In genomic region chr7:95829889-95830288, GRCm38 (mm10) we compare ENCODE assay signal across 21 mouse cellular contexts.
DNase-seq lines count a peak whose midpoint lies in the region; ATAC-seq and TF ChIP-seq lines count a peak whose summit lies in the region.
"Had no signal": no experiment of that assay in that cellular context is flagged by ENCODE, and none has a peak within 500 bp of the region (broad histone marks: within the 10 kb centered on the region; RNA-seq: fewer than 3 reads in every experiment).

No protein-coding gene starts in this region.

- no peaks in the 10 kb centered on the region for H3K27me3 ChIP-seq in C2C12 (ENCODE audit: control insufficient read depth, insufficient read depth, insufficient read length)
- no peaks in the 10 kb centered on the region for H3K27me3 ChIP-seq in intestine, embryonic 16.5 days (replicated peaks; ENCODE audit: control insufficient read depth, insufficient read depth, low read length)
- no peaks in the 10 kb centered on the region for H3K27me3 ChIP-seq in myocyte (ENCODE audit: control insufficient read depth, insufficient read depth, insufficient read length)
- H3K27me3 ChIP-seq in heart, embryonic 11.5 days (ENCODE audit: control insufficient read depth, insufficient read depth, low read length) = no peaks in the 10 kb centered on the region
- H3K27me3 ChIP-seq: heart, embryonic 13.5 days; hindbrain, embryonic 12.5 days; hindbrain, embryonic 15.5 days had no signal

- no peak overlapping the region for H3K4me2 ChIP-seq in intestine, embryonic 16.5 days (ENCODE audit: low read depth, low read length)
- H3K4me2 ChIP-seq in myocyte (ENCODE audit: low read depth) = no peak overlapping the region
- no peak overlapping the region for H3K4me2 ChIP-seq in heart, embryonic 11.5 days
- H3K4me2 ChIP-seq: heart, embryonic 13.5 days; hindbrain, embryonic 12.5 days; hindbrain, embryonic 15.5 days had no signal

- H3K79me2 ChIP-seq in C2C12 (ENCODE audit: control insufficient read depth, insufficient read depth) (no peaks in the 10 kb centered on the region), myocyte (ENCODE audit: control insufficient read depth, insufficient read depth) (no peaks in the 10 kb centered on the region)

- peak; percentile 75 for DNase-seq in fat pad, adult 2 months (ENCODE audit: extremely low read depth, low read depth, low spot score)
- no peak for DNase-seq in gastrocnemius, adult 18-20 months (ENCODE audit: low spot score)
- no peak for DNase-seq in gastrocnemius, adult 2 months
- DNase-seq: adrenal gland, adult 8-10 months; adrenal gland, postnatal 25 days; B cell, adult 2 months; cerebellum, adult 11-12 months; cerebellum, adult 8-10 months; cerebellum, postnatal 10 days; forebrain, postnatal 0 days; gastrocnemius, postnatal 14 days; heart, adult 18-20 months had no signal

- H3K27ac ChIP-seq in intestine, embryonic 16.5 days (ENCODE audit: low read length) = no peak overlapping the region
- no peak overlapping the region for H3K27ac ChIP-seq in heart, embryonic 11.5 days (ENCODE audit: low read depth, low read length)
- no peak overlapping the region for H3K27ac ChIP-seq in gastrocnemius, adult 2 months
- H3K27ac ChIP-seq: heart, embryonic 13.5 days; hindbrain, embryonic 12.5 days; hindbrain, embryonic 15.5 days had no signal

- no peak overlapping the region for H3K9ac ChIP-seq in intestine, embryonic 16.5 days (ENCODE audit: low read depth, low read length)
- H3K9ac ChIP-seq in heart, embryonic 11.5 days (ENCODE audit: low read depth, low read length) = no peak overlapping the region
- H3K9ac ChIP-seq: forebrain, postnatal 0 days; heart, embryonic 13.5 days; hindbrain, embryonic 12.5 days; hindbrain, embryonic 15.5 days had no signal

- no peak for TF ChIP-seq POLR2A in myocyte (IDR thresholded peaks at IDR 0.05; ENCODE audit: insufficient read length, low read depth)

- WGBS in intestine, embryonic 16.5 days = 80% methylated on average over 4 of the region's 4 CpGs
- WGBS in heart, embryonic 11.5 days (ENCODE audit: insufficient replicate concordance) = 87% methylated on average over 4 of the region's 4 CpGs

- peak; percentile 52 for ATAC-seq in intestine, embryonic 16.5 days
- ATAC-seq in heart, embryonic 11.5 days (replicated peaks; ENCODE audit: insufficient number of reproducible peaks, low FRiP score, low TSS enrichment) = no peak
- ATAC-seq: CD4-positive, CD25-positive, alpha-beta regulatory T cell, adult 4 months; forebrain, embryonic 14.5 days; forebrain, postnatal 0 days had no signal

- no peaks in the 10 kb centered on the region for H3K9me3 ChIP-seq in intestine, embryonic 16.5 days (ENCODE audit: control insufficient read depth, low read length)
- no peaks in the 10 kb centered on the region for H3K9me3 ChIP-seq in heart, embryonic 11.5 days (replicated peaks; ENCODE audit: control insufficient read depth, low read length)
- H3K9me3 ChIP-seq: heart, embryonic 13.5 days; hindbrain, embryonic 12.5 days; hindbrain, embryonic 15.5 days had no signal

- H3K79me3 ChIP-seq in C2C12 (ENCODE audit: low read depth) = no peaks in the 10 kb centered on the region

- intact Hi-C loops in gastrocnemius, adult 2 months (cut with DNase I) = no loop called here

- TF ChIP-seq CTCF in C2C12 (IDR thresholded peaks at IDR 0.05; ENCODE audit: control insufficient read depth, insufficient read depth, insufficient read length) = no peak
- TF ChIP-seq CTCF in gastrocnemius, adult 2 months (IDR thresholded peaks at IDR 0.05) = no peak

- H3ac ChIP-seq in C2C12 (ENCODE audit: control insufficient read depth, insufficient read length, low read depth) (no peak overlapping the region), myocyte (ENCODE audit: control insufficient read depth, insufficient read length) (no peak overlapping the region)

- H3K36me3 ChIP-seq in C2C12 (ENCODE audit: control insufficient read depth, insufficient read depth) (no peaks in the 10 kb centered on the region), myocyte (ENCODE audit: control insufficient read depth, insufficient read depth) (no peaks in the 10 kb centered on the region)
- no peaks in the 10 kb centered on the region for H3K36me3 ChIP-seq in intestine, embryonic 16.5 days (ENCODE audit: control insufficient read depth, insufficient read depth, low read length)
- no peaks in the 10 kb centered on the region for H3K36me3 ChIP-seq in heart, embryonic 11.5 days (ENCODE audit: control insufficient read depth, insufficient read depth, low read length)
- H3K36me3 ChIP-seq: heart, embryonic 13.5 days; hindbrain, embryonic 12.5 days; hindbrain, embryonic 15.5 days had no signal

- H3K4me1 ChIP-seq in intestine, embryonic 16.5 days (ENCODE audit: control insufficient read depth, insufficient read depth, low read length) = no peaks in the 10 kb centered on the region
- no peaks in the 10 kb centered on the region for H3K4me1 ChIP-seq in heart, embryonic 11.5 days (ENCODE audit: control insufficient read depth, insufficient read depth, low read length)
- H3K4me1 ChIP-seq: hindbrain, embryonic 15.5 days had no signal

- H3K4me3 ChIP-seq in C2C12 (ENCODE audit: insufficient read depth, poor library complexity, severe bottlenecking) (no peak overlapping the region), myocyte (no peak overlapping the region)
- H3K4me3 ChIP-seq in intestine, embryonic 16.5 days (ENCODE audit: low read length) = no peak overlapping the region
- H3K4me3 ChIP-seq in heart, embryonic 11.5 days (ENCODE audit: low read depth, low read length) = no peak overlapping the region
- no peak overlapping the region for H3K4me3 ChIP-seq in gastrocnemius, adult 2 months
- H3K4me3 ChIP-seq: heart, embryonic 13.5 days; hindbrain, embryonic 12.5 days; hindbrain, embryonic 15.5 days had no signal

TF ChIP-seq in C2C12, 6 proteins besides CTCF, POLR2A, EP300 and RAD21:
- TF ChIP-seq MAX (IDR thresholded peaks at IDR 0.05) (no peak), MYOD1 (IDR thresholded peaks at IDR 0.05; ENCODE audit: control insufficient read depth, insufficient read length, low read depth) (no peak), CEBPB (IDR thresholded peaks at IDR 0.05; ENCODE audit: low read depth) (peak; percentile 25), USF1 (IDR thresholded peaks at IDR 0.05; ENCODE audit: low read depth) (no peak)

TF ChIP-seq in myocyte, 11 proteins besides CTCF, POLR2A, EP300 and RAD21:
- TF ChIP-seq SRF (IDR thresholded peaks at IDR 0.05; ENCODE audit: control insufficient read depth, insufficient read length, low read depth) (no peak), CEBPB (IDR thresholded peaks at IDR 0.05; ENCODE audit: insufficient read depth, poor library complexity, severe bottlenecking) (0 out of 2 replicates have a peak, but pooled peaks have one; percentile 12), MYOG (IDR thresholded peaks at IDR 0.05; ENCODE audit: control insufficient read depth in 1 of 3, insufficient read depth in 1 of 3, insufficient read length in 2 of 3, low read depth in 2 of 3) (no peak)
TF ChIP-seq in myocyte: peak in this region for 1.
